Mouse (Mus musculus): Measurements from ENCODE around the gene Cops2.
A peak's percentile ranks its signal among the peaks of the same experiment; 100 is the strongest.

Gene Cops2

DNA sequence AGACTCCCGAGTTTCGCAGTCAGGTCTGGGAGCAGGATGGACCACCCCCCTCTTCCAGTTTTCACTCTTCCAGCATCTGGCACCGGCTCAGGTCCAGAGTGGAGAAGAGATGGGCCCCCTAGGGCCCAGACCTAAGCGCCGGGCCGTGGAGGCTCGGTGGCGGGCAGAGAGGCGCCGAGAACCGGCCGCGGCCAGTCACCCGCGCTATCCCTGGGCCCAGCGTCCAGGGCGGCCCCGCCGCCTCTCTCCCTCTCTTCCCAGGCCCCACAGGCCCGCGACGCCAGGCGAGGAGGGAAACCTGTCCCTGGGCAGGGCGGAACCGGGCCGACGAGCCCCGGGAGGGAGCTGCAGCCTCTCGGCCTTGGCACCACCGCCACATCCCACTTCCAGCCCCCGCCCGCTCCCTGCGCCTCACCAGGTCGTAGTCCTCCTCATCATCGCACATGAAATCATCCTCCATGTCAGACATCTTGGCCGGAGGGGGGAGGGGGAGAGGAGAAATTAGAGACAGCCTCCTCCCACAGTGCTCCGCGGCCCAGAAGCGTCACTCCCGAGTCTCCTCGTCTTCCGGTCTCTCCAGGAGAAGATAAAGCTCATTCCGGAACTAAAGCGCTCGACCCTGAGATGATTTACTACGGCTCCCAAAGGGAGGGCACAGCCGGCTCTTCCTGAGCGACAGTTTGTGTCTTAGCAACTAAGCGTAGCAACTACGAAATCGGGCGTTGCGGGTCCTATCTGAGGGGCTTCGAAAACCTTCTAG is at the start of gene Cops2, which contains the start of gene Galk2:
Cops2 (minus strand) TSS at position 619 of the 760 bp plus-strand sequence.
Galk2 (plus strand) TSS at position 589 of the 760 bp plus-strand sequence.
- DNase-seq (ENCODE audit: low read depth), result peak; percentile 97

GRCm38 (mm10) chr2:125907580-125908255 is 48.8 kb upstream of the Cops2 start:
- no peak for DNase-seq (ENCODE audit: low read depth)

DNA sequence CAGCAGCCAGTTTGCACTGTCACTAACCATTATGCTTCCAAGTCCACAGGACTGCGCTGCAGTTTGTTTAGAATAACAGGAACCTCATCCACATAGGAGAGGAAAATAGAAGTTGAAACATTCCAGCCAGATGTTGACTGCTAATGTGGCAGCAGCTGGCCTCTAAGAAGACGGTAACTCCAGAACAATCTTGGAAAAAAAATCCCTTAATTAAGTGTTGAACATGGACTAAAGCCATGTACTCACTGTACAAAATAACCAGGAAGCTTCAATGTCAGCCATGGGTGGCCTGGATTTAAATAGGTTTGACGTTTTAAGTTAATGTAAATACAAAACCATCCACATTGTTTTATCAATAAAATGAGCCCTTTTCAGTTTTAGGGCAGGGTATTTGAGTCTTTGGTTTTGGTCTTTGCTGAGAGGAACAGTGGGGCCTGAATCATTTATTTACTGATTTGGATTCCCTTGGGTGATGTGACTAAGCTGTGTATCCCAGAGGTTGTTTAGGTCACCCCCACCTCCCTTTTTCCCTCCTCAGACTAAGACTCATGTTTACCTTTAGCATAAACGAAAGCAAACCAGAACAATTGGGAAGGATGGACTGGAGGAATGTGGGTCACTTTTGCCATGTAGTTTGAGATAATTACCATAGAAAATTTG is 47.6 kb upstream of the Cops2 start:
- DNase-seq (ENCODE audit: low read depth), result no peak

DNA sequence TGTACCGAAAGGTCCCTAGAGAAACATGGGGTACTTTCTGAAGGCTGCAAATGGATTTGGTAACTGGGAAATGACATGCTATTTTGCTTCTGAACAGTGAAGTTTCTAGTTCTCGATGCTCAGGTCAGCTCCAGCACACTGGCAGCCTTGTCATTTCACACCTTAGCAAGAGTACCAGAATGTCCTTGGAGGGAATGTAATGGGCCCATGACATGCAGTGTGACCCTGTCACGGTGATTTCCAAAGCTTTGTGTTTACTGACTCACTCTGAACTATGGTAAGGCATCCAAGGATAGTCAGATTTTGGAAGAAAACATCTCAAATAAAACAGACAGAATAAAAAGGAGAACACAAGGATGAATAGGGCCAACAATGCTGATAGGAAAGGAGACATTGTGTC is 42.5 kb upstream of the Cops2 start:
- DNase-seq (ENCODE audit: low read depth), result no peak

GRCm38 (mm10) chr2:125900797-125901410 is 42.0 kb upstream of the Cops2 start:
- peak; percentile 55 for DNase-seq (ENCODE audit: low read depth)

DNA sequence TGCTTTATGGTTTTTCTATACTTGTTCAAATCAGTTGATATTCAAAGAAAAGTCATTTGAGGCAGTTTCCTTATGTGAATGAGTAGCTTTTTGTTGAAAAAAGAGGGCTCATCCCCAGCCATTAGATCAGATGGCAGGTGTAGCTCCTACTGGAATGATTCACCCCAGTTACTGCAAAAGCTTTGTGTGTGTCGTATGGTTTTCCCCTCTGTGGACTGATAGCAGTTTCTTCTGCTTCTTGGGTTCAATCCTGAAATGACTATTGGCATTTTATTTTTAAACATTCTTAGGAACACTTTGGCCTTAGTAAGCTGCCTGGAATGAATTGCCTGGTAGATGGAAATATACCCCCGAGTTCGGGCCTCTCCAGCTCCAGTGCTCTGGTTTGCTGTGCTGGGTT is 37.4 kb upstream of the Cops2 start:
- no peak for DNase-seq (ENCODE audit: low read depth)

DNA sequence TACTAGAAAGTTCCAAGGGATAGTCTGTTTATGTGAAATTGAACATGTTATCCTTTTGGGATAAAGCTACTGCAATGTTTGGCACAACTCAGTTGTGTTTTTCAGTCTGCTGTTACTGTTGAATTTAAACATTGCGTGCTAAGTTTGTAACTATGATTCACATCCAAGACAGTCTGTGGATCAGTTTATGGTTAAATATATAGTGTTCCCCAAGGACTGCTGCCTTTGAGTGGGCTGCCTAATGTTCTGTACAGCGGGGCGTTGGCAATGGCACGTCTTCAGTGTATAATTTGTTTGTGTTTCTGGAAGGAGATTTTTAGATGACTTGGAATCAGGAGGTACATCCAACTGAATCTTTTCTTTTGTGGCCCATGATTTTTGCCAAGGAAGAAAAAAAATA is 36.2 kb upstream of the Cops2 start:
- peak; percentile 61 for DNase-seq (ENCODE audit: low read depth)

DNA sequence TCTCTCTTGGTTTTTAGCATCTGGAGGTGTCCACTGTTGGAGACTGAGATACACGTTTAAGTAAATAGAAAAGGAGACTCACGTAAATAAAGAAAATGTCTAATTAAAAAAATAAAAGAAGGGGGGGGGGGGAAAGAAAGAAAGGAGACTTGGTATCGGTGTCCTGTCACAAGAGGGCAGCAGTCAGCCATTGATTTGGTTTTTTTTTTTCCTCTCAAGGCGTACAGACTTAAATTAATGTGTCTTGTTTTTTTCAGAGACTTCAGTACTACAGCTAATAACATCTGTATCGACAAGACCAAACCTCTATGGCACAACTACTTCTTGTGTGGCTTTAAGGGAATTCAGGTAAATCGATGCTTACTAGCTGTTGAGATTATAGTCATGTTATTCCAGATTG is 34.2 kb upstream of the Cops2 start:
- peak; percentile 90 for DNase-seq (ENCODE audit: low read depth)

- no peak for DNase-seq (ENCODE audit: low read depth)
Measured at GRCm38 (mm10) chr2:125885891-125886576, 27.1 kb upstream of the Cops2 start.

- DNase-seq (ENCODE audit: low read depth), result no peak
Measured at GRCm38 (mm10) chr2:125870159-125870558, 11.2 kb upstream of the Cops2 start.

DNA sequence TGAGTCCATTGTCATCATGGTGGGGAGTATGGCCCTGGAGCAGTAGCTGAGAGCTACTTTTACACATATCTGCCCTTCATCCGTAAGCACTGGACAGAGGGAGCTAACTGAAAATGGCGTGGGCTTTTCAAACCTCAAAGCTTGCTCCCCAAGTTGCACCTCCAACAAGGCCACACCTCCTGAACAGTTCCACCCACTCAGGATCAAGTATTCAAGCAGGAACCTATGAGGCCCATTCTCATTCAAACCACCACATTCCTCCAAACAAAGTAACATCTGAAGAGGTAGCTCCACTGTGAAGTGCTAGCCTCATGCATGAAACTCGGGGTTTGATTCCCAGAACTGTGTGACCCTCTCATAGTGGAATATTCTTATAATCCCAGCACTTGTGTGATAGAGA is 9.4 kb upstream of the Cops2 start:
- no peak for DNase-seq (ENCODE audit: low read depth)

DNA sequence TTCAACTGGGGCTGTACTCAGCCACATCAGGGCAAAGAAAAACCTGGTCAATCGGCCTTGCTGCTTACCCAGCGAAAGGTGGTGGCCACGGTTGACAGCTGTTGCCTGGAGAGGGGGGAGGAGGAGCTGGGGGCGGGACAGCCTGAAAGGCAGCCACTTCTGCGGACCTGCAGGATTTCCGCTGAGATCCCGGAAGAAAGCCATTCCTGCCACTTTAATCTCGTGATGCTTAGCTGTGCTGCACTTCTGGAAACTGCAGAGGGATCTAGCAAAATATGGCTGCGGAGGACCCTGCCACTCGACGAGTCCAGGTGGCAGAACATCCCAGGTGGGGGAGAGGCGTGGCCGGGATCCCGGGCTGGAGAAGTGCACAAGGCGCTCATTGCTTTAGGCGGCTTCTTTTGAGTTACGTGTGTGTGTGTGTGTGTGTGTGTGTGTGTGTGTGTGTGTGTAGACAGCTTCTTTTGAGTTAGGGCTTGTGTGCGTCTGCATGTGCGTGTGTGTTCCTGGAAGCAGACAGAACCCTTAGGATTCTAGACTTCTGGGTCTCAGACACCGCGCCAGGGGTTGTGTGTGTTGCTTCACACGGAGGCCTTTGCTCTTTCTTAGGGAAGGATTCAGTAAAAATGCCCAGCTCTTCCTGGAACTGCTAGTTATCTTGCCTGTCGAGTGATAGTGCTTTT is 7.3 kb upstream of the Cops2 start:
- peak; percentile 84 for DNase-seq (ENCODE audit: low read depth)

DNA sequence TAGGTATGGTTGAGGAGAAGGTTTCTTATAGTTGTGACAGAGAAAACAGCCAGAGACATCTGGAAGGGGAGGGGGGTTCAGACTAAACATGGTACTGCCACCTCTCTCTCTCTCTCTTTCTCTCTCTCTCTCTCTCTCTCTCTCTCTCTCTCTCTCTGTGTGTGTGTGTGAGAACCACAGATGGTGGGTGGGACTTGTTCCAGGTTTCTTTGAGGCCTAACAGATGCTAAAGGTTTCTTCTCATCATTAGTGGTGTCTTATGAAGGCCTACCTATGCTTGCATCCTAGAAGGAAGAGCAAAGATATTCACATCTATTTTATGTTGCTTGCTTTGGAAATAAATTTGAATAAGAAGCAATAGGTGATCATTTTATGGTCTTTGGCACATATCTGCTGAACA is 6.6 kb upstream of the Cops2 start:
- DNase-seq (ENCODE audit: low read depth), result peak; percentile 9

GRCm38 (mm10) chr2:125864551-125864950 is 5.6 kb upstream of the Cops2 start:
- DNase-seq (ENCODE audit: low read depth), result no peak

- no peak for DNase-seq (ENCODE audit: low read depth)
Measured at GRCm38 (mm10) chr2:125863799-125864198, 4.9 kb upstream of the Cops2 start.

- no peak for DNase-seq (ENCODE audit: low read depth)
Measured at GRCm38 (mm10) chr2:125857707-125858106, 1.2 kb downstream of the Cops2 start.

DNA sequence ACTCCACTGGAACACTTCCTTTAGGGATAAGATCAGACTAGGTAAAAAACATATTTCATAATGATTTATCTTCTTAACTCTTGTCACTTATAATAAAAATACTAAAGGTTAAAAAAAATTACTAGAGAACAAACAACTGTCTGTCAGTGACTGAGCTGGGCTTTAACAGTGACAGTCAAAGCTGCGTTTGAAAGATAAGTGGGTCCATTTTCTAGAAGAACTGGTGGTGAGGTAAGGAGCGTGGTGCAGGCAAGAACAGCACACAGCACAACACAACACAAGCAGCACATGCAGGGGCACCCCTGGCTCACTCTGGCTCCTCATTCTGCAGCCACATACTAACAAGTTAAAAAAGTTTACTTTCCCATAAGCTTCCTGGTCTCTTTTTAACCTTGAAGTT is 7.7 kb downstream of the Cops2 start:
- DNase-seq (ENCODE audit: low read depth), result no peak

GRCm38 (mm10) chr2:125838708-125839284 is 20.1 kb downstream of the Cops2 start:
- DNase-seq (ENCODE audit: low read depth), result no peak

DNA sequence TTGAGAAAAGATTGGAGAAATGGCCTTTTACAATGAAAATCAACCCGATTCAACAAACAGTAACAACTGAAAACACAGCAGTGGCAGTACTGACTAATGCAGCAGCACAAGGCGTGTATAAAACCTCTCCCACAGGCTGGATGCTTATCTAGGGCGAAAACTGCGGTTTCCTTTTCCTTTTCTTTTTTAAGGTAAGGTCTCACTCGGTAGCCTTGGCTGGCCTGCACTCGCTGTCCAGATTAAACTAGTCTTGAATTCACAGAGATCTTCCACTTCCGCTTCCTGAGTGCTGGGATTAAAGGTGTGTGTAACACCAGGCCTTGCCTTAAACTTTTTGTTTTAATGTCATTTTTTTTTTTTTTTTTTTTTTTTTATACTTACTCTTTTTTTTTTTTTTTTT is 20.8 kb downstream of the Cops2 start:
- DNase-seq (ENCODE audit: low read depth), result no peak

- no peak for DNase-seq (ENCODE audit: low read depth)
Measured at GRCm38 (mm10) chr2:125829924-125830323, 29.0 kb downstream of the Cops2 start.

DNA sequence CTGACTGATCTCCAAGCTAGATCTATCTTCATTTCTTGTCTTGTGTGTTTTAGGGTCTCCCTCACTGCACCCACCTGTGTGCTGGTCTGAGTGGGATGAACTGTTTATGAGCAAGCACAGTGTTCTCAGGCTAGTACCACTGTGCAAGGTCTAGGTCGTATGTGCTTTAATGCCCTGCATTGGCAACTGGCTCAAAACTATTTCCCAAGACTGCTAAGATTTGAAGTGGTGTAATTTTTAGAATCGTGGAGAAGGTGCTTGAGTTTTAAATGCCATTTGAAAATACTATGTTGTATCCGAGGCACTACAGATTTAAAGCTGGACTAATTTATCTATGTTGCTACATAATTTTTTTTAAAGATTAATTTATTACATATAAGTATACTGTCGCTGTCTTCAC is 31.0 kb downstream of the Cops2 start:
- no peak for DNase-seq (ENCODE audit: low read depth)

All from NIH3T3 (cell line).